Mouse (Mus musculus): ENCODE results near the gene Myoz1.
"Not testable (repeated sequence)": the region's sequence is repeated elsewhere in the genome, so short reads cannot be mapped to it uniquely, and the experiment has no call there.

The Myoz1 gene

DNA sequence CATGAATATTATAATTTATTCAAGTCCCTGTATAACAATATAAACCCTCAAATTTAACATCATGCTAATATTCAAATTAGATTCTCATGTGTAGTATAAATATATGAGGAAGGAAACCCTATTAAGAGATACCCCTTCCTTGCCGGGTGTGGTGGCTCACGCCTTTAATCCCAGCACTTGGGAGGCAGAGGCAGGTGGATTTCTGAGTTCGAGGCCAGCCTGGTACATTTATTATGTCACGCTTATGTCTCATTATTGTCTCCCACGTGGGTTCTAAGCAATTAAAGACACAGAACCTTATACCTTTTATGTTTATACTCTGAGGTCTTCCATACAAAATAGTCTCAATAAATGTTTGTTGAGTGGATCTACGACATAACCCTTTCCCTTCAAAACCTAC is 17.6 kb downstream of the Myoz1 start:
- no peak for DNase-seq (ENCODE audit: low spot score in 2 of 2)

DNA sequence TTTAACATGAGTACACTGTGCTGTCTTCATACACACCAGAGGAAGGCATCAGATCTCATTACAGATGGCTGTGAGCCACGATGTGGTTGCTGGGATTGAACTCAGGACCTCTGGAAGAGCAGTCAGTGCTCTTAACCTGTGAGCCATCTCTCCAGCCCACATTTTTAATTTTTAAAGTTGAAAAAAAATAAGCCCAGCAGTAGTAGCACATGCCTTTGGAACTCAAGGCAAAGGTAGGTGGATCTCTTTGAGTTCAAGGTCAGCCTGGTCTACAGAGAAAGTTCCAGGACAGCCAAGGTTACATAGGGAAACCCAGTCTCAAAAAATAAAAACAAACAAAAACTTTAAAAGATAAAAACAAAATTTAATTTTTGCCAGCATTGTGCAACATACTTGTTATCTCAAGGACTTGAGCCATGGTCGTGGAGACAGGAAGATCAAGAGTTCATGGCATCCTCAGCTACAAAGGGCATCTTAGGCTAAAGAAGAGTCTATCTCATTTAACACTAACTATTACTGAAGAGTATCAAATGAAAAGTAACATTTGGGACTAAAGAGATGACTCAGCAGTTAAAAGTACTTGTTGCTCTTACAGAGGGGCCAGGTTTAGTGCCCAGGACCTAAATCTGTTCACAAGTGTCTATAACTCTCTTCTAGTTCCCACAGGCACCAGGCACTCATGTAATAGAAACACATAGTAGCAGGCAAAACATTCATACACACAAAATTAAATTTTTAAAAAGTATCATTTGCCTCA is 18.3 kb downstream of the Myoz1 start:
- no peak for DNase-seq (ENCODE audit: low spot score in 2 of 2)

GRCm38 (mm10) chr14:20636968-20637367 is 19.4 kb downstream of the Myoz1 start:
- not testable (repeated sequence) for DNase-seq (ENCODE audit: low spot score in 2 of 2)

DNA sequence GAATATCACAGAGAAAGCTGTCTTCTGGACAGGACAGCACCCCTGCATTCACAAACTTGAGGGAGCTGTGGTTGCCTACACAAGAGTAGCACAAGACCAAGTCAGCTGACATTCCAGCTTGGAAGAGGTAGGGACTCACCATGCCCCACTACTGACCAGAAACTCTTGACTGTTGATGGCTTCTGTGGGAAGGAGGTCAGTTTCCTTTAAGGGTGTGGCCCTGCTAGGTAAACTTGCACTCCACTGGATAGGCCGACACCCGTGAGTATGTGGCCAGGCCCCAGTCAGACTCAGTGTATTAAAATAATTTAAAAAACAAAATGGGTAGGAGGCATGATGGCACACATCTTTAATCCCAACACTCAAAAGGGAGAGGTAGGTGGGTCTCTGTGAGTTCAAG is 20.8 kb downstream of the Myoz1 start:
- DNase-seq (ENCODE audit: low spot score in 2 of 2) = no peak

- DNase-seq (ENCODE audit: low spot score in 2 of 2) = no peak
These were observed 25.1 kb downstream of the Myoz1 start for GRCm38 (mm10) chr14:20631253-20631652.

DNA sequence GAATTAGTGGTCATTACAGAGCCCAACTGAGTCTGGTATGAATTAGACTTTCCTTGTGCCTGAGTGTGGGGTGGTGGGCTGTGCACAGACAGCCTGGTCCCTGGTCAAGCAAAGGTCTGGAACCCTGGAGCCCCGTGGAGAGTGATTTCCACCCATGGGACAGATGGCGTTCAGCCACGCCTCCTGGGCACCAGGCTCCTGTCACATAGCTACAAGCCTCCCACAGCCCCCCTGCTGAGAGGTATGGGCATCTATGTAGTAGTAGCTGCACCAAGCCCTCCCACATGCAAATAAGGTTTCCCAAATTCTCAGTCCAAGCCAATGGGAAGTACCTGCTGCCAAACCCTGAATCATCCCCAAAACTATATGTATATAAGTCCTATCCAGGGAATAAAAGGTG is 29.4 kb downstream of the Myoz1 start:
- DNase-seq (ENCODE audit: low spot score in 2 of 2) = no peak

- DNase-seq (ENCODE audit: low spot score in 2 of 2) = no peak
These were observed 29.9 kb downstream of the Myoz1 start for GRCm38 (mm10) chr14:20626447-20626846.

DNA sequence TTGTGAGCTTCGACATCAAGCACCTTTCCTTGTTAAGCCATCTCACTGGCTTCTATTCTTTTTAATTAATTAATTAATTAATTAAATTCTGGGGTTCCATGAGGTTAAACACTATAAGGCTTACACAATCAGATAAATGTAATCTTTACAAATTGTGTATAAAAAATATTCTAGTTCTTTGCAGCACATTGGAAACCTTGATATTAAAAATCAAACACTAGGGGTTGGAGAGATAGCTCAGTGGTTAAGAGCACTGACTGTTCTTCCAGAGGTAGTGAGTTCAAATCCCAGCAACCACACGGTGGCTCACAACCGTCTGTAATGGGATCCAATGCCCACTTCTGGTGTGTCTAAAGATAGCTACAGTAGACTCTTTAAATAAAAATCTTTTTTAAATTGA is 33.4 kb downstream of the Myoz1 start:
- DNase-seq (ENCODE audit: low spot score in 2 of 2) = no peak

GRCm38 (mm10) chr14:20622412-20622811 is 33.9 kb downstream of the Myoz1 start:
- DNase-seq (ENCODE audit: low spot score in 2 of 2) = no peak

GRCm38 (mm10) chr14:20621903-20622302 is 34.4 kb downstream of the Myoz1 start:
- DNase-seq (ENCODE audit: low spot score in 2 of 2) = no peak

GRCm38 (mm10) chr14:20619131-20619530 is 37.2 kb downstream of the Myoz1 start:
- no peak for DNase-seq (ENCODE audit: low spot score in 2 of 2)

DNA sequence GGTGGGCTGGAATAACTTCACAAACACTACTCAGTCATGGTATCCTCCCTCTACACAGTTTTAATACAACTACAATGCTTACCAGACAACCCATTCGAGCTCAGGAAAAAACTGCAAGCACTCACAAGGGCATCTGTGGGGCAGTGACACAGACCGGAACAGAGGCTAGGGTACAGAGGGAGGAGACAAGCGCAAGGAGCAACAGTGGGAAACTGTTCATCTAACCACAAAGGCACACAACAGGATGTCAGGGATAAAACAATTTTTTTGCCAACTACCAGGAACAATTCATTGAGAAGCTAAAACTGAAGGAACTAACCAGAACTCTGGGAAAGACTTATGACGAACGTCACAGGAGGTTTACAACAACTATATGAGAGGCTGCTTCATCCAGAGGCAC is 38.1 kb downstream of the Myoz1 start:
- no peak for DNase-seq (ENCODE audit: low spot score in 2 of 2)

DNA sequence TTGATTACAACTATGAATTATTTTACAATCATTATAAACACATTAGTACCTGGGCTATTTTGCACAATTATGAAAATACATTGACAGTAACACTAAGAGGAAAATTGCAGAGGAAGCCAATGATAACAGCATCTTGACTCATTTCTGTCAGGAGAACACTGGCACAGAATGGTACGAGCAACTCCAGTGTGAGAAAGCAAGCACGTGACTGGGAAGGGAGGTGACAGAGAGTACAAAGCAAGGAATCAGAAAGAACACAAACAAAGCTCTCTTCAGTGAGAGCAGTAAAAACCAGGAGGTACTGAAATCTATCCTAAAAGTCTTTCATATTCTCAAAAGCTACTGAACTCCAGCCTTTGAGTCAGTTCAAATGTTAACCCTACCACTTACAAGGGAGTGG is 39.9 kb downstream of the Myoz1 start:
- no peak for DNase-seq (ENCODE audit: low spot score in 2 of 2)

- no peak for DNase-seq (ENCODE audit: low spot score in 2 of 2)
These were observed 41.3 kb downstream of the Myoz1 start for GRCm38 (mm10) chr14:20615075-20615474.

GRCm38 (mm10) chr14:20612820-20613219 is 43.5 kb downstream of the Myoz1 start:
- DNase-seq (ENCODE audit: low spot score in 2 of 2) = no peak

DNA sequence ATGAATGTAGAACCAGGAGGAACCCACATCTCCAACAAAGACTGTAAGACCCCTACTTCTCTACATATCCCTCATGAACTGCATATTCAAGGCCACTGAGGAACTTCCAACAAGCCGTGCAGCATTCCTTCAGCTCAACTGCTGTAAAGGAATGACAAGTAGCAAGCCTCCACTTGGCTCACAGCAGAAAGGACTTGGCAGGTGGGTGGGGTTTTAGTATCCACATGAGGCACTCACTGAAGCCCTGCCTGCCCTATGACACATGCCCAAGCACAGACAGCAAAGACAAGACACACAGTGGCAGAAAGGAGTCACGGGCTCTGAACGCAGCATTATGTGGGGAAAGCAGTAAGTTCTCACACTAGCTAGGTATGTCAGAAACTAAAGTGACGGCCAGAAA is 46.2 kb downstream of the Myoz1 start:
- DNase-seq (ENCODE audit: low spot score in 2 of 2) = no peak

DNA sequence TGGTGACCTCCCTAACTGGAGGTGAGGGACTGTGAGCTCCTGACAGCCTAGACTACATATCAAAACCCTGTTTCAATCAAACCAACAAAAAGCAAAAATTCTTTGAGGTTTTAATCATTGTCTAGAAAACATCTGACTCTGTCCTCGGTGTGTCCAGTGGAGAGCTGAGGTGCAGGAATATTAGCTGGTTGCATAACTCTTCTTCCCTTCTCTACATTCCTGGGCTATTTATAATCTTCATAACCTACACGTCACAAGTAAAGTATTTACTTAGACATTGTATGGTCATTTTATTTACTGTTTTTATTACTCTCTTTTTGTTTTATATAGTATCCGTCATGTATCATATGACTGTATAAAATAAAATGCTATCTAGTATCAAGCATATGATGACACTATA is 46.8 kb downstream of the Myoz1 start:
- DNase-seq (ENCODE audit: low spot score in 2 of 2) = no peak

DNA sequence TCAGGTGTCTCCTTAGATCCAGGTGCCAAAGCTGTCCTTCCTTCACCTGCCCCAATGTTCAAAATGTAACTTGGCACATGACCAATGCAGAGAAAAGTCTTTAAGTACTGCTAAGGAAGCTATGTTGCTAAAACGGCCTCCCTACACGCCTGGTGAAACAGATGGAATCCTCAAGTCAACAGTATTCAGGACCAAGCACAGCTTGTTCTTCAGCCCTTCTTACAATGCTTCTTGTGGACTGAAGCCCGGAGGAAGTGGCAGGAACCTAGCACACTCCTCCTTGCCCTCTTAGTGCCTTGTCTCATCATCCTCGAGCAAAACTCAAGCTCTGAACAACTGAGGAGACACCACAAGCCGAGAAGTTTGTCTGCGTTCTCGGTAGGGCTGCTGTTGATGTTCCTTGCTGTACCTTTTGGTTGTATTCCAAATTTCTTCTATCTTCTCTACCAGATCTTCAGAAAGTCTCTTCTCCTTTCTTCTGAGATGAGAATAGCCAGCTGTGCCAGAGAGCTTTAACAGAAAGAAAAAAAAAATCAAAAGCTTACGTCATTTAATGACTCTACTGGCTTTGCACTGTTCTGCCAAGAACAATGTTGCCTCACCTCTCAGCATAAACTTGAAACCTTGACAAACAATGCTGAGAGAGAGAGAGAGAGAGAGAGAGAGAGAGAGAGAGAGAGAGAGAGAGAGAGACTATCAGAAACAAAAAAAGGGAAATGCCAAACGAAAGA is 48.8 kb downstream of the Myoz1 start:
- DNase-seq (ENCODE audit: low spot score in 2 of 2) = no peak

DNA sequence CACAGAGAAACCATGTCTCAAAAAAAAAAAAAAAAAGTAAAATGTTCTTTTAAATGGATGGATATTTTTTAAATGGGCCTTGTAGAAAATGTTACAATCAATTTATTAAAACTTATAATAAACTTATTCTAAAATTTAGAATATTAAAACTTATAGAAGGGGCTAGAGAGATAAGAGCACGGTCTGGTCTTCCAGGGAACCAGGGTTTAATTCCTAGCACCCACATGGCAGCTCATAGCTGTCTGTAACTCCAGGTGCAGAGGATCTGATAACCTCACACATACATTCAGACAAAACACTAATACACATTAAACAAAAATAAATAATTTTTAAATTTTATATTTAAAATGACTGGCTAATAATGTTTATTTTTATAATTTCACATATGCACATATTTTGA is 55.1 kb downstream of the Myoz1 start:
- DNase-seq (ENCODE audit: low spot score in 2 of 2) = no peak

DNA sequence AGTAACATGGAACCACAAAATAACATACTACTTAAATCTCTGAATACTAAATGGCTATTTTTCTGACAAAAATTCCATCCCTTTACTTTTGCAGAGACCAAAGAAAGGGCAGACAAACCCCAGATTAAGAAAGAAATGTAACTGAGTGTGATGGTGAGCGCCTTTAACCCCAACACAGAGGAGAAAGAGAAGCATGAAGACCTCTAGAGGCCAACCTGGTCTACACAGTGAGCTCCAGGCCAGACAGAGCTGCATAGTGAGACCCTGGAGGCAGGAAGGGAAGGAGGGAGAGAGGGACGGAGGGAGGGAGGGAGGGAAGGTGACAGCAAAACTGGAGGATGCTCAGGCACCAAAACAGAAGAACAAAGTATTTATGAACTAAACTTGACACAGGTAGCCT is 56.1 kb downstream of the Myoz1 start:
- DNase-seq (ENCODE audit: low spot score in 2 of 2) = no peak

DNA sequence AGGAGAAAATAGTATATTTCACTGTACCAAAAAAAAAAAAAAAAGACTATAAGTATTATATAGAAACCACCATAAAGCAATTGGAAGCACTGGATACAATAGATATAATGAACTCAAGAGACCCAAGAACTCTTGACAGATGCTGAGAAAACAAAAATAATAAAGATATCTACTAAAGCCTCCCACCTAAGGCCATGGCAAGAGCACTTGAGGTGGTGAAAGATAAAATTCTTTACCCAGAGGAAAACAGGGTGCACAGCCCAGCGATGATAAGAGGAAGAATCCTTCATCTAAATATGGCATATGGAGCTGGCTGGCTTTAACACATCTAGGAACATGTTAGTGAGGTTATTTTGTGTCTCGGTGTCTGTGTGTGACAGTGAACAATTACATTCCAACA is 56.8 kb downstream of the Myoz1 start:
- peak; percentile 16 to 29 for DNase-seq (ENCODE audit: low spot score in 2 of 2)

Data from spleen, postnatal 36 days (tissue).